Mouse (Mus musculus): Measurements from ENCODE around the gene Tcerg1l.

Tcerg1l gene

DNA sequence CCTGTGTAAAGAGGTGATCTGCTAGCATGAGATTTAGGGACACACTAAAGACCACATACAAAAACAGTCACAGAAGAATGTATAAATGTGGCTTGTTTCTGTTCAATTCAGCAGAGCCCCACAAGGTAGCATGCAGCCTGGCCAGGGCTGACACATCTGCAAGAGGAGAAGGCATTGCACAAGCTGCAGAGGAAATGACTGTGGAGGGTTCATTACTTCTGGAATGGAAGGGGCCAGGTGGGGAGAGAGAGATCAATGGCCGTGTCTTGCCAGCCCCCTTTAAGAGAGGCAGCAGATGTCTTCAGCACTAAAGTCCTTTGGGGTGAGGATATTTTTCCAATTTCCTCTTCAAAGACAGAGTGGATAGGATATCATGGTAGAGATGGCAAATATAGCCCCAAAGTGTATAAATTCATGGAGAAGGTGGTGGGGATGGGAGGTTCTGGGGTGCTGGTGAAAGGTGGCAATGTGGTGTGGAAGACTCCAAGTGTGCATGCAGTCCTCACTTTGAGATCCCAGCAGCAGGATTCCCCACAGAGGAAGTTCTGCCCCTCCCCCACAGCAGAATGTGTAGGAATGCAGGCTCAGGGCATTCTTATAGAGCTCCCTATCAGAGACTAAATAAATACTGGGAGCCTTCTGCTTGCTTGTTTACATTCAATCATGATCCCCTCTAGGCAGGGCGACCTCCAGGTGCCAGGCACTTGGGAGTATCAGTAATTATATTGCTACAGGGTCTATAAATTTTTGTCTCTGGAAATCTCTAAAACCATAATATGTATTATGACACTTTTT lies 40.7 kb downstream of the Tcerg1l start:
- no peak for DNase-seq

GRCm38 (mm10) chr7:138345451-138345850 lies 52.1 kb downstream of the Tcerg1l start:
- DNase-seq = no peak

DNA sequence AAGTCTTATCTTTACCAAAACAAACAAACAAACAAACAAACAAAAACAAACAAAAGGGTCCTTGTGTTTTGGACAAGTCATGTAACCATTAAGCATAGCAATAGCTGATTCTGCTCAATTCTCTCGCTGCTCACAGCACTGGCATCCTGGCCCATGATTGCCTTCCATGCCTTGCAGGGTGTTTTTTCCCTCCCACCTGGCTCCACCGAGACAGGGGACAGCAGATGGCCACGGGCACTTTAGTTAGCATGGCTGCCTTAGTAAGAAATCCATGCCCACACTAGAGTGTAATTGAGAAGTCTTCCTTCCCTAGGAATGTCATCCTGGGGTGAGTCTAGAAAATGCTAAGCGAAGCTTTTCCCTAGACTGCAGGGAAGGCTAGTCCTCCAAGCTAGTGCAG lies 59.1 kb downstream of the Tcerg1l start:
- DNase-seq = peak; percentile 13

- DNase-seq = no peak
These were observed 59.6 kb downstream of the Tcerg1l start for GRCm38 (mm10) chr7:138337946-138338345.

- DNase-seq = no peak
These were observed 64.9 kb downstream of the Tcerg1l start for GRCm38 (mm10) chr7:138332504-138333168.

DNA sequence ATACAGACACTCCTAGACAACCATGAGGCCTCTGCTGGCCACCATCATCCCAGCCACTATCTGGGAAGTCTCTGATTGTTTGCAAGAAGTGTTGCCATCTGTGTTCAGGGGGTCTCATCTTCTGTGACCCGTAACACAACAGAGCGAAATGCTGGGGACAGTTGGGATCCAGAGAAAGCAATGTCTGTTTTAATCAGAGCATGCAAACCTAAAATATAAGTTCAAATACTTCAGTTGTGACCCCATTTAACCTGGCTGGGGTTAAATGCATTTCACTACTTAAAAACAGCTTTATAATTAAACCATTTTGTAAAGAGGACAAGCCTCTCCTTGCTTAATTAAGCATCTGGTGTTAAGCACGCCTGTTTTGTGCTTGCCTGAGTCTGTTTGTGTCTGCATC lies 66.3 kb downstream of the Tcerg1l start:
- no peak for DNase-seq

DNA sequence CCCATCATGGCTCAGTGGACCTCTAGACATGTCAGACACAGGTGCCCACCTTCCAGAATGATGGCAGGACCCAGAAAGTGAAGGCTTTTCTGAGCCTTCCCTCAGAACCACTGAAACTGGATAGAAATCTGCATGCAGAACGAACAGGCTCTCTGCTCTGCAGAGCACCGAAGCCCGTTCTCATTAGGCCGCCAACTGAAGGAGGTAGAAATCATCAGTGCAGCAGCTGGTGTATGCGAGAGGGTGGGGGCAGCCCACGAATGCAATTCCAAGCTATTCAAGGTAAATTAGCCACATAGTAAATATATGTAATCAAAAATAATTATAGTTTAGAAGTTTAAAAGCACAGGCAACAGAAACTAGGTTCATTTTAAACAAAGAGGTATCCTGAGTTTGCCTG lies 68.9 kb downstream of the Tcerg1l start:
- DNase-seq = no peak

DNA sequence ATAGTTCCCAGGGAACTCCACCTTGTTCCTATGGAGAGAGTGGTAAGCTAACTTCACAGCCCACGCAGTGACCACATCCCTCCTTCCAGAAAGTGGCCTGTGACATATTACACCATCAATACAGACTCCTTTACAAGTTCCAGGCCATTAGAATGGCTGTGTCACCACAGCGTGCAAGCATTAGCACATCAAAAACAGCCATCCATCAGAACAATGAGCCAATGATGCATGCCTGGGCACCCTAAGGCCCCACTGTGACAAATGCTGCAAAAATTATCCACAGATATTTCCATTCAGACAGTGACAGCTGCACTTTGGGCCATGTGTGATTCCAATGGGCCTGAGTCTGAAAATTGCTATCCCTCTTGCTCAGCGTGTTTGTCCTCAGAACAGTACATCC lies 70.8 kb downstream of the Tcerg1l start:
- DNase-seq = no peak

- no peak for DNase-seq
These were observed 83.8 kb downstream of the Tcerg1l start for GRCm38 (mm10) chr7:138313733-138314132.

GRCm38 (mm10) chr7:138306126-138306525 lies 91.4 kb downstream of the Tcerg1l start:
- no peak for DNase-seq

DNA sequence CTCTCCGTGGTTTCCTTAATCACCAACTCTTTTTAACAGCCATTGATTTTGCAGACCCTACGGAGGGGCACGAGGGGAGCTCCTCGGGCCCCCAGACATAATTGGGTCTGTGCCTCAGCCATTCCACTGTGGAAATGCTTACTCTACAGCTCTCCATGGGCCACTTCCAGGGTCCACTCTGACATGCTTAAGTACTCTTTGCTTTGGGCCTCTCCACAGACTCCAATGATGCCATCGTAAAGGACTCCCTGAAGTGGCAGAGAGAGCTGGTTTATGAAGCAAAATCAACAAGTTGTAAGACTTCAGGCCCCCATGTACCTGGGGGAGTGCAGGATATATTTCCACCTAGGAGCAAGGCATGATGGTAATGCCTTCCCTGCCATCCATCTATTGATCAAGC lies 112.7 kb downstream of the Tcerg1l start:
- DNase-seq = no peak

GRCm38 (mm10) chr7:138275263-138275662 lies 122.3 kb downstream of the Tcerg1l start:
- no peak for DNase-seq

DNA sequence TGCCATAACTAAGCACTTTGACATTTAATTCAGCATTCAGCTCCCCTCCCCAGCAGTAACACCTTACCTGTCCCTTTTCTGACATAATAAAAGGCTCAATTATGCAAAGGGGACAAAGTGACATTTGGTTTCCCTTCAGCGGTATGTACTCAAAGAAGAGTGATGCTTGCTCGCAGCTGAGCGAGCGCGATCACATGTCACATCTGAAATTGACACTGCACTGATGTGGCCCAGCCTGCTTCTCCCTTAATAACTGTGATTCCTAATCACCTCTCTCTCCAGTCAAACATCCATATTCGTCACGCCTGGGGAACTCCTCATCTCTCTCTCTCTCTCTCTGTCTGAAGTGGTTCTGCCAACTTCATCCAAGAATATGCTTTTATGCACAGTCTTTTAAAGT lies 126.2 kb downstream of the Tcerg1l start:
- no peak for DNase-seq

- peak; percentile 9 for DNase-seq
These were observed 128.1 kb downstream of the Tcerg1l start for GRCm38 (mm10) chr7:138269386-138269785.

DNA sequence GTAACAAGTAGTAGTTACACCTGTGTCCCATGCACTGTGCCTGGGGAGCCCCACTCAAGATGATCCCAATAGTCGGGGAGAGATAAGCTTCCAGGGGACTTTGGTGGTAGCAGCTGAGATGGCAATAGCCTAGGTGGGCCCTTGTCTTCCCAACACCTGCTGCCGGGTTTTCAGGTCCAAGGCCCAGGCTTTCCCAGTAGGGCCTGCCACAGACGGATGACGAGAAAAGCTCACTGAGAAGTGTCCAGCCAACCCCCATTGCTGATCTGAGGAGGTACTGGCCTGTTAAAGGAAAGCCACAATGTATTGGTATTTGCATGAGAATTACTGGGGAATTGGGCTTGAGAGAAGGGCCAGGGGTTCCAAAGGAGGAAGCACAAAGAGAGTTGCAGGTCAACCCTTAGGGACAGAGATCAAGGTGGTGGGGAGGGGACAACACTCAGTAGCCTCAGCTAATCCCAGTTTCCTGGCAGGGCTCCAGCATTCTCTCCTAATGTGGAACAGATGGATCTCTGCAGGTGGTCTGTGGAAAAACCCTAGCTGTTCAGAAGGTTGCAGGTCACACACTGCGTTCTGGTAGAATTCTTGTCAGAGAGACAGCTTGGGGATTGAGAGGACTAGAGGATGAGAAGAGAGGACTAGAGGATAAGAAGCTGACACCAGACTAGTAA lies 129.4 kb downstream of the Tcerg1l start:
- DNase-seq = peak; percentile 94

- no peak for DNase-seq
These were observed 148.9 kb downstream of the Tcerg1l start for GRCm38 (mm10) chr7:138248612-138249011.

DNA sequence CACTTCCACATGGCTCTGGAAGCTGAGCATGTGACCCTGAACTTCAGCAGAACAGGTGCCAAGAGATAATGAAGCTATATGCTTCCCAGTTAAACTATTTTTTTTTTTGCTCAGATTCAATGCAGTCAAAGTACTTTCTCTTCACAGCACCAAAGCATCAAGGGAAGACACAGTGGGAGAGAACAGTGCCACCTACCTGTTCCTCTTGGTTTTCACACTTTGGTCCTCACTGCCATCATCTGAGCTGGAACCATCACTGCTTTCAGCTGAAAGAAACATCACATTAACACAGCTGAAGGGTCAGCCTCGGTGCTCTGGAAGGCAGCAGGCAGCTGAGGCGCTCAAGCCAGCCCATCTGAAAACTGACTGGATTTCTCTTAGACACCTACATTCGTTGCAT lies 149.4 kb downstream of the Tcerg1l start:
- DNase-seq = no peak

GRCm38 (mm10) chr7:138246684-138247083 lies 150.8 kb downstream of the Tcerg1l start:
- DNase-seq = peak; percentile 11

DNA sequence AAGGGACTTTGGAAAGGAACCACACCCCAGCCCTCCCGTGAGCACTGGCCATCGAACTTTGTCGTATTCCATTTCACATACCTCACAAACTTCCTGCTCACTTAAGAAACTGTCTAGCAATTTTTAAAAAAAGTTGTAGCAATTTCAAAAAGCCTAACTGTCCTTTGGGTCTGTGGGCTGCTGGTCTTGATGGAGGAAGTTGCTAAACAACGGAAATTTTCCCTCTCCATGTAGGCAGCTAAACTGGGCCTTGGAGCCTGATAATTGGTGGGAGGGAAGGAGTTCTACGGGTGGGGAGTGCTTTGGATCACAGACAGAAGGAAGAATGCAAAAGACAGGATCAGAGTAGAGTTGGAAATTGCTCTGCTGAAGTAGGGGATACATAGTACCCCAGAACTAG lies 155.3 kb downstream of the Tcerg1l start:
- no peak for DNase-seq

DNA sequence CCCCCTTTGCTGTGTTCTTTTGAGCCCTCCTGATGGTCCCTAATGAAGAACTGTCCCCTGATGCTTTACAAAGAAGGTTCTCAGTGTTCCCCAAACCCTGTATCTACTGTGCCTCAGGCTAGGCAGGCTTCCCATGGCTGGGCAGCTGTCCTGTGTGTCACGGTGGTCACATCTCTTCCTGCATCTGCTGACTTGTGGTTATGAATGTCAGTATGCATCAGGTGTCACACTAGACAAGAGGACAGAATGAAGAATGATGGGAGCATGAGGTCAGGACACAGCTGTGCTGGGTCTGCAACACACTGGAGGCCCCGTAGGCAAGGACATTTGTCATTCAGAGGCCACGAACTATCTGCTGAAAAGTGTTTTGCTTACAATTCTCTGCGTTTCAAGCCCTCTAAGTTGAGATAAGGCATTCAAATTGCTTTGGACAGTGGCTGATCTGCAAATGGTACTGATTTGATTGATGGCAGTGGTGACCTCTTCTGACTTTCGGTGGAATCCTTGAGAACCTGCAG lies 159.8 kb downstream of the Tcerg1l start:
- no peak for DNase-seq

- DNase-seq = no peak
These were observed 173.3 kb downstream of the Tcerg1l start for GRCm38 (mm10) chr7:138224252-138224651.

DNA sequence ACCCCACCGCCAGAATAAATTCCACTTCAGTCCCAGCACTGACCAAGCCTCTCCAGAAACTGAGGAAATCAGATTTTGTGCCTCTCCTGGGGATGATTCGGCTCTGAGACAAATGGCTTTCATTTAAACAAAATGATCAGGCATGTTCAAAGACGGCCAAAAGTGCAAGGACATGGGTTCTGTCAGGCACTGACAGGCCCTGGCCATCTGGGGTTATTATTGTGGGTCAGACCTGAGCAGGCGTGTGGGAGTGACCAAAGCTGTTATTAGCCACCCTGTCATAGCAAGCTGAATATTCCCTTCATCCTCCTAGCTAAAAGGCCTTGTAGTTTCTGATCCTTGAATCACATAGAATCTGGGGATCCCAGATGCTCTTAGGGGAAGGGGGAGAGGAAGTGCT lies 174.6 kb downstream of the Tcerg1l start:
- DNase-seq = no peak

DNA sequence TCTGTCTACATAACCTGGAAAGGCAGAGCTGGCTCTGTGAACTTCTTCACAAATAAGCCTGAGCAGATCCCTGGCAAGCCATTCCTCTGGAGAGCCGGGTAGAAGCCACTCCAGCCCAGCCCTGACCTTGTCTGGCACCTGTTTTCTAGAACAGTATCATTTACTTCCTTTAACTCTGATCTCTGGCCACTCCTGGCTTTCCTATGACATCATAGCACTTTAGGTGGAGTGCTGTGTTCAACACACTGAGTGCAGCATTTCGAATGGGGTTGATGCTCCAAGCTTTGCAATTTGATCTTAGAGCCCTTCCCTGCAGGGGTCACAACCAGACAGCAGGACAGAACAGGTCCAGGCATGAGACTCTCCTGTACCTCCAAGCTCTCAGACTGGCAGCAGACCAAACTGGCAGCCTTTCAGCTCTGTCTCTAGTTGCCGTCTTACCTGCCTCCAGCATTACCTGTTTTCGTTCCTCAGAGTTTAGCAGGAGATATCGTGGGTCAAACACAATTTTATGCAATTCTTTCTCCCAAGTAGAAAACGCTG lies 179.9 kb downstream of the Tcerg1l start:
- peak; percentile 36 for DNase-seq
